Mouse (Mus musculus) intestine, embryonic 14.5 days (tissue): ENCODE data around the gene Olfr630. TPM values are rescaled to one million over a fixed set of nuclear protein-coding genes. Genes with fewer than 3 reads are reported as not detected.
A peak's percentile ranks its signal among the peaks of the same experiment; 100 is the strongest.
"Not testable (repeated sequence)": the region's sequence is repeated elsewhere in the genome, so short reads cannot be mapped to it uniquely, and the experiment has no call there.

Experiments
- ATAC-seq: fragments of 200-750 bp; cut with Nextera tagmentation; replicated peaks from 2 replicates; pipeline ENCODE4 v1.8.0; 2017; ENCODE audit warnings: low read depth, moderate number of reproducible peaks, moderate TSS enrichment, moderate library complexity; ENCODE audit not compliant: low FRiP score, low TSS enrichment
- DNase-seq: peaks from one replicate; pipeline ENCODE4 v3.0.0-alpha.2; 2018; ENCODE audit warnings: low spot score
- H3K27ac ChIP-seq: fragments of 300-500 bp; sonication (generic); 2 replicates; pipeline ENCODE4 v1.5.1; 2014; ENCODE audit warnings: low read depth, mild to moderate bottlenecking, control low read depth
- H3K27me3 ChIP-seq: fragments of 300-500 bp; sonication (generic); replicated peaks from 2 replicates; pipeline ENCODE4 v1.6.1; 2014; ENCODE audit warnings: low read length, control low read depth; ENCODE audit not compliant: control insufficient read depth, insufficient read depth
- H3K36me3 ChIP-seq: fragments of 300-500 bp; sonication (generic); 2 replicates; pipeline ENCODE4 v1.6.1; 2014; ENCODE audit warnings: low read length, control low read depth; ENCODE audit not compliant: control insufficient read depth, insufficient read depth
- H3K4me1 ChIP-seq: fragments of 300-500 bp; sonication (generic); replicated peaks from 2 replicates; pipeline ENCODE4 v1.6.1; 2014; ENCODE audit warnings: low read length, control low read depth, mixed read lengths; ENCODE audit not compliant: control insufficient read depth, insufficient read depth
- H3K4me2 ChIP-seq: fragments of 300-500 bp; sonication (generic); 2 replicates; pipeline ENCODE4 v1.6.1; 2014; ENCODE audit warnings: low read length
- H3K4me3 ChIP-seq: fragments of 300-500 bp; sonication (generic); 2 replicates; pipeline ENCODE4 v1.5.1; 2014; ENCODE audit warnings: low read depth, low read length, control low read depth, mixed read lengths
- H3K9ac ChIP-seq: fragments of 300-500 bp; sonication (generic); 2 replicates; pipeline ENCODE4 v1.6.1; 2014; ENCODE audit warnings: mild to moderate bottlenecking, low read length
- H3K9me3 ChIP-seq: fragments of 300-500 bp; sonication (generic); 2 replicates; pipeline ENCODE4 v1.6.1; 2016; ENCODE audit warnings: low read length, control low read depth; ENCODE audit not compliant: control insufficient read depth
- WGBS: fragments of 180-500 bp; shearing (Covaris S2); extraction: QIAGEN DNeasy Blood & Tissue Kit; methylation state at CpG from one replicate; pipeline ENCODE4 v1.1.7; 2014; 5-methylcytosine and 5-hydroxymethylcytosine counted together
- polyA plus RNA-seq: library from polyadenylated mRNA; unstranded; fragments of >200 nt; fragmentation: Nextera tagmentation; extraction: Ambion mirVana; gene quantifications from 2 replicates; pipeline ENCODE4 v1.2.1, GENCODE M21; 2014

Gene Olfr630
- not detected in 2 replicates for polyA plus RNA-seq

GRCm38 (mm10) chr7:103757233-103757632 lies at the start of gene Olfr630:
Gene Olfr630 (minus strand): TSS chr7:103757333.
- DNase-seq (no peak), ATAC-seq (no peak)
- Histone ChIP-seq H3K27ac (no peak within 1 kb of the TSS), H3K4me1 (no peaks in the 10 kb centered on the region), H3K4me2 (no peak within 1 kb of the TSS), H3K9me3 (no peaks in the 10 kb centered on the region), H3K4me3 (no peak within 1 kb of the TSS), H3K9ac (no peak within 1 kb of the TSS), H3K36me3 (no peaks in the 10 kb centered on the region), H3K27me3 (no peaks in the 10 kb centered on the region)
- WGBS = 42% methylated on average over 2 of the region's 2 CpGs

GRCm38 (mm10) chr7:103806856-103807255 lies 49.7 kb upstream of the Olfr630 start:
- Histone ChIP-seq H3K4me1 (no peaks in the 10 kb centered on the region), H3K27ac (no peak overlapping the region), H3K36me3 (no peaks in the 10 kb centered on the region), H3K4me3 (no peak overlapping the region), H3K9ac (no peak overlapping the region), H3K27me3 (no peaks in the 10 kb centered on the region), H3K9me3 (no peaks in the 10 kb centered on the region), H3K4me2 (no peak overlapping the region)
- peak; percentile 51 for DNase-seq
- no peak for ATAC-seq
- WGBS = 63% methylated on average over 1 of the region's 1 CpGs

DNA sequence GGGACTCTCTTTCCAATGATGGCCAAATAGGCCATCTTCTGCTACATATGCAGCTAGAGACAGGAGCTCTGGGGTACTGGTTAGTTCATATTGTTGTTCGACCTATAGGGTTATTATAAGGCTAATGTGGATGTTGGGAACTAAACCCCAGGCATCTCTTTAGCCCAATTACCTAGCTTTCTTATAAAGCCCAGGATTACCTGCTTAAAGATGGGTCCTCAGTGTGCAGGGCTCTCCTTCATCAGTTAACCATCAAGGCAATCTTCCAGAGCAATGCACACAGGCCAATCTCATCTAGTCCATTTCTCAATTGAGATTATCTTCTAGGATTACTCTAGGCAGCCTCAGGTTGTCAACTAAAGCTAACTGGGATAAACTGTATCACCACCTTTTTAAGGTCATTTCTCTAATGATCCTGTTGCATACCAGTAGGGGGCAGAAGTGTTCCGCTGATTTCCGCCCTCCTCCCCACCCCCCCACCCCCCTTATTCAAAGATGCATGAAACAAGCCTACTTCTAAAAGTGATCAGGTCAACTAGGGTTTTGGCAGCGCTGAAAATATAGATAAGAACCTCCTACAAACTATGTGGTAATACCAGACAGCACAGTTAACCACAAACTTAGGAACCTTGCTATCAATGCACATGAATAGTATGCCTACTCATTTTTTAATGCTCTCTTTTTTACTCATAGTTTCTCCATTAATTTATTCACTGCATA lies 35.7 kb upstream of the Olfr630 start:
- 22% methylated on average over 4 of the region's 4 CpGs for WGBS
- no peaks in the 10 kb centered on the region for H3K4me1 ChIP-seq
- DNase-seq (no peak), ATAC-seq (no peak)
- H3K4me2 ChIP-seq = no peak overlapping the region
- H3K4me3 ChIP-seq = no peak overlapping the region
- H3K27me3 ChIP-seq = no peaks in the 10 kb centered on the region
- no peak overlapping the region for H3K27ac ChIP-seq
- no peak overlapping the region for H3K9ac ChIP-seq
- no peaks in the 10 kb centered on the region for H3K36me3 ChIP-seq
- H3K9me3 ChIP-seq = no peaks in the 10 kb centered on the region

- 69% methylated on average over 3 of the region's 3 CpGs for WGBS
- no peaks in the 10 kb centered on the region for H3K36me3 ChIP-seq
Observed at GRCm38 (mm10) chr7:103791721-103792120, 34.6 kb upstream of the Olfr630 start, which contains the start of gene Olfr67. Gene Olfr67 (minus strand): TSS chr7:103791821.

GRCm38 (mm10) chr7:103779598-103779997 lies 22.5 kb upstream of the Olfr630 start, which contains the start of gene Olfr68:
Gene Olfr68 (minus strand): TSS chr7:103779698.
- no peak within 1 kb of the TSS for H3K27ac ChIP-seq
- no peak for ATAC-seq
- no peak within 1 kb of the TSS for H3K4me2 ChIP-seq
- 75% methylated on average over 3 of the region's 3 CpGs for WGBS
- H3K4me1 ChIP-seq = no peaks in the 10 kb centered on the region
- no peaks in the 10 kb centered on the region for H3K36me3 ChIP-seq
- no peak for DNase-seq
- H3K9ac ChIP-seq = no peak within 1 kb of the TSS
- H3K9me3 ChIP-seq = no peaks in the 10 kb centered on the region
- no peaks in the 10 kb centered on the region for H3K27me3 ChIP-seq
- no peak within 1 kb of the TSS for H3K4me3 ChIP-seq

More at GRCm38 (mm10) chr7:103791721-103792120, 34.6 kb upstream of the Olfr630 start, which contains the start of gene Olfr67:
- H3K27me3 ChIP-seq = no peaks in the 10 kb centered on the region
- no peak within 1 kb of the TSS for H3K4me3 ChIP-seq
- no peak within 1 kb of the TSS for H3K9ac ChIP-seq
- no peaks in the 10 kb centered on the region for H3K4me1 ChIP-seq
- DNase-seq (no peak), ATAC-seq (no peak)
- H3K27ac ChIP-seq = no peak within 1 kb of the TSS
- H3K9me3 ChIP-seq = no peaks in the 10 kb centered on the region
- H3K4me2 ChIP-seq = no peak within 1 kb of the TSS

DNA sequence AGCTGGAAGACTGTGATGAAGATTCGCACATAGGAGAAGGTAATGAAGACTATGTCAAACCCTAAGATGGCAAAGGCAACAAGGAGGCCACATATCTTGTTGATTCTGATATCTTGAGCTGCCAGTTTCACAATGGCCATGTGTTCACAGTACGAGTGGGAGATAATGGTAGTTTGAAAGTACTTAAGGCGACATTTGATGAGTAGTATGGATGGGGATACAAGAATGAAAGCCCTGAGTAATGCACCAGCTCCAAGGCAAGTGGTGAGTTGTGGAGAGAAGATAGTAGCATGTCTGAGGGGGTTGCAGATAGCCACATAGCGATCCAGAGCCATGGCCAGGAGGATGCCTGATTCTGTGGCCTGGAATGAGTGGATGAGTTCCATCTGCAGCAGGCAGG lies 20.5 kb upstream of the Olfr630 start:
- H3K9me3 ChIP-seq, DNase-seq, H3K36me3 ChIP-seq, H3K4me1 ChIP-seq, H3K4me3 ChIP-seq, ATAC-seq, H3K9ac ChIP-seq, H3K27me3 ChIP-seq, H3K4me2 ChIP-seq, H3K27ac ChIP-seq: not testable (repeated sequence)
- 79% methylated on average over 4 of the region's 4 CpGs for WGBS

DNA sequence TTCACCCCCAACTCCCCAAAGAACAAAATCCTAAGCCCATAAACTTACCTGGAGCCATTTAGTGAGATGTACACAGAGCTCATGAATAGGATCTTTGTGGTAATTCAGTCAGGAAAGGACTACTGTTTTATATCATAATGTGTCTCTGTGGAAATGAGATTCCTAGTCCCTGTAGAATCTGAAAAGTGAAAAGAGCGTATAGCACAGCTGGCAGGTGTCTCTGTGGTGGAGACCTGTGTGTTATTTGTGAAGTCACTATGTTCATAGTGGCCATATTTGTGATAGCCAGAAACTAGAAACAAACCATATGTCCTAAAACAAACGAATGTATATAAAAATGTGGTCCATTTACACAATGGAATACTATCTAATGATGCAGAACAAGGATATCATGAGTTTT lies 14.4 kb upstream of the Olfr630 start, which contains the start of gene Olfr69:
Olfr69 (minus strand) TSS at position 101 of the 400 bp plus-strand sequence.
- H3K9ac ChIP-seq = no peak within 1 kb of the TSS
- H3K27me3 ChIP-seq = no peaks in the 10 kb centered on the region
- no peaks in the 10 kb centered on the region for H3K9me3 ChIP-seq
- no peaks in the 10 kb centered on the region for H3K36me3 ChIP-seq
- no peak within 1 kb of the TSS for H3K4me3 ChIP-seq
- DNase-seq (no peak), ATAC-seq (no peak)
- H3K4me2 ChIP-seq = no peak within 1 kb of the TSS
- H3K4me1 ChIP-seq = no peaks in the 10 kb centered on the region
- H3K27ac ChIP-seq = no peak within 1 kb of the TSS
- WGBS = 81% methylated on average over 2 of the region's 2 CpGs

DNA sequence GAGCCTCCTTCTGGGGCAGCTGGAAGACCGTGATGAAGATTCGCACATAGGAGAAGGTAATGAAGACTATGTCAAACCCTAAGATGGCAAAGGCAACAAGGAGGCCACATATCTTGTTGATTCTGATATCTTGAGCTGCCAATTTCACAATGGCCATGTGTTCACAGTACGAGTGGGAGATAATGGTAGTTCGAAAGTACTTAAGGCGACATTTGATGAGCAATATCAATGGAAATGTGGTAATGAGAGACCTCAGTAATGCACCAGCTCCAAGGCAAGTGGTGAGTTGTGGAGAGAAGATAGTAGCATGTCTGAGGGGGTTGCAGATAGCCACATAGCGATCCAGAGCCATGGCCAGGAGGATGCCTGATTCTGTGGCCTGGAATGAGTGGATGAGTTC lies 10.6 kb upstream of the Olfr630 start:
- H3K27me3 ChIP-seq, H3K4me3 ChIP-seq, H3K36me3 ChIP-seq, H3K4me2 ChIP-seq, ATAC-seq, DNase-seq, H3K4me1 ChIP-seq, H3K9me3 ChIP-seq, H3K27ac ChIP-seq, H3K9ac ChIP-seq: not testable (repeated sequence)
- WGBS = 94% methylated on average over 6 of the region's 6 CpGs

DNA sequence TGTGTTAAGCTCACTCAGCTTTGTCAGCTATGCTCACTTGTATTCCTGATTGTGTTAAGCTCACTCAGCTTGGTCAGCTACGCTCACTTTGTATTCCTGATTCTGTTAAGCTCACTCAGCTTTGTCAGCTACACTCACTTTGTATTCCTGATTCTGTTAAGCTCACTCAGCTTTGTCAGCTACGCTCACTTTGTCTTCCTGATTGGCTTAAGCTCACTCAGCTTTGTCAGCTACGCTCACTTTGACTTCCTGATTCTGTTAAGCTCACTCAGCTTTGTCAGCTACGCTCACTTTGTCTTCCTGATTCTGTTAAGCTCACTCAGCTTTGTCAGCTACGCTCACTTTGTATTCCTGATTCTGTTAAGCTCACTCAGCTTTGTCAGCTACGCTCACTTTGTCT lies 5.1 kb upstream of the Olfr630 start:
- not testable (repeated sequence) for H3K36me3 ChIP-seq, H3K27me3 ChIP-seq, H3K27ac ChIP-seq, H3K9ac ChIP-seq, ATAC-seq, H3K4me2 ChIP-seq, H3K4me3 ChIP-seq, H3K4me1 ChIP-seq, DNase-seq, H3K9me3 ChIP-seq
- 80% methylated on average over 6 of the region's 6 CpGs for WGBS
